Mouse (Mus musculus) megakaryocyte, embryonic 14.5 days (primary cell): ENCODE data around the gene Klhl31.

Source experiments
- FLI1 ChIP-seq: IDR thresholded peaks from 2 replicates; pipeline ENCODE4 v1.6.1; 2012; ENCODE audit warnings: low read length, inconsistent platforms, mixed read lengths
- GATA1 ChIP-seq: IDR thresholded peaks from 3 replicates; pipeline ENCODE4 v1.6.1; 2012; ENCODE audit warnings: mixed read lengths, low read length, inconsistent platforms, borderline replicate concordance

GRCm38 (mm10) chr9:77589496-77589895 is 46.8 kb upstream of the Klhl31 start:
- TF ChIP-seq GATA1 (no peak), FLI1 (no peak)
